ENCODE assay signal across 8 mouse cellular contexts in genomic region chr5:125183321-125184003, GRCm38 (mm10). TPM values are rescaled to one million over a fixed set of nuclear protein-coding genes. Genes with fewer than 3 reads are reported as not detected.
DNase-seq lines count a peak whose midpoint lies in the region; ATAC-seq lines count a peak whose summit lies in the region.

No protein-coding gene starts in this region.

- no peaks in the 10 kb centered on the region for H3K36me3 ChIP-seq in forebrain, embryonic 13.5 days (ENCODE audit: poor library complexity, severe bottlenecking)
- H3K36me3 ChIP-seq in forebrain, embryonic 16.5 days (ENCODE audit: control insufficient read depth, insufficient read depth) = no peaks in the 10 kb centered on the region
- H3K36me3 ChIP-seq in embryonic facial prominence, embryonic 14.5 days (ENCODE audit: control insufficient read depth, insufficient read depth, low read length) = no peaks in the 10 kb centered on the region
- no peaks in the 10 kb centered on the region for H3K36me3 ChIP-seq in intestine, embryonic 15.5 days
- no peaks in the 10 kb centered on the region for H3K36me3 ChIP-seq in midbrain, embryonic 16.5 days (ENCODE audit: control insufficient read depth, insufficient read depth, low read length)

- 0 out of 2 replicates have a peak, but pooled peaks cover 3% of the 10 kb centered on the region for H3K9me3 ChIP-seq in forebrain, embryonic 13.5 days (replicated peaks)
- H3K9me3 ChIP-seq in forebrain, embryonic 16.5 days (ENCODE audit: control insufficient read depth, low read length) = no peaks in the 10 kb centered on the region
- H3K9me3 ChIP-seq in embryonic facial prominence, embryonic 14.5 days (ENCODE audit: control insufficient read depth, low read length) = no peaks in the 10 kb centered on the region
- H3K9me3 ChIP-seq in intestine, embryonic 15.5 days = no peaks in the 10 kb centered on the region
- H3K9me3 ChIP-seq in midbrain, embryonic 16.5 days (replicated peaks; ENCODE audit: control insufficient read depth, low read length, poor library complexity, severe bottlenecking) = no peaks in the 10 kb centered on the region

- WGBS in forebrain, embryonic 13.5 days = 25% methylated on average over 23 of the region's 23 CpGs
- 26% methylated on average over 23 of the region's 23 CpGs for WGBS in forebrain, embryonic 16.5 days
- WGBS in embryonic facial prominence, embryonic 14.5 days = 16% methylated on average over 21 of the region's 23 CpGs
- 46% methylated on average over 23 of the region's 23 CpGs for WGBS in intestine, embryonic 15.5 days
- 15% methylated on average over 23 of the region's 23 CpGs for WGBS in midbrain, embryonic 16.5 days

- peak; percentile 85 for DNase-seq in embryonic facial prominence, embryonic 14.5 days (ENCODE audit: low spot score)
- DNase-seq in kidney, postnatal 4 days = no peak
- DNase-seq in kidney, postnatal 10 days = no peak

- peak overlapping the region; percentile 31; the same call in 1 of the 2 replicates for H3K27ac ChIP-seq in forebrain, embryonic 13.5 days
- no peak overlapping the region for H3K27ac ChIP-seq in forebrain, embryonic 16.5 days (ENCODE audit: low read length)
- H3K27ac ChIP-seq in embryonic facial prominence, embryonic 14.5 days (replicated peaks; ENCODE audit: low read depth, low read length) = peak overlapping the region; percentile 91
- peak overlapping the region; percentile 92 for H3K27ac ChIP-seq in intestine, embryonic 15.5 days
- H3K27ac ChIP-seq in midbrain, embryonic 16.5 days (ENCODE audit: low read length) = no peak overlapping the region

- H3K4me3 ChIP-seq in forebrain, embryonic 13.5 days = no peak overlapping the region
- no peak overlapping the region for H3K4me3 ChIP-seq in forebrain, embryonic 16.5 days (replicated peaks; ENCODE audit: low read length)
- H3K4me3 ChIP-seq in embryonic facial prominence, embryonic 14.5 days (ENCODE audit: low read depth, low read length) = no peak overlapping the region
- H3K4me3 ChIP-seq in intestine, embryonic 15.5 days (replicated peaks) = no peak overlapping the region
- no peak overlapping the region for H3K4me3 ChIP-seq in midbrain, embryonic 16.5 days (ENCODE audit: low read depth, low read length)

- ATAC-seq in forebrain, embryonic 13.5 days = no peak
- no peak for ATAC-seq in forebrain, embryonic 16.5 days
- ATAC-seq in CD4-positive, CD25-positive, alpha-beta regulatory T cell, adult 4 months = peak; percentile 16
- ATAC-seq in embryonic facial prominence, embryonic 14.5 days (ENCODE audit: low read depth) = 0 out of 2 replicates have a peak, but pooled peaks have one; percentile 5
- ATAC-seq in intestine, embryonic 15.5 days = no peak
- ATAC-seq in midbrain, embryonic 16.5 days = no peak

- 0 out of 2 replicates have a peak overlapping the region, but pooled peaks have one; percentile 16 for H3K9ac ChIP-seq in forebrain, embryonic 13.5 days
- no peak overlapping the region for H3K9ac ChIP-seq in forebrain, embryonic 16.5 days (replicated peaks; ENCODE audit: low read depth, low read length)
- peak overlapping the region; percentile 32; the same call in 1 of the 2 replicates for H3K9ac ChIP-seq in embryonic facial prominence, embryonic 14.5 days (ENCODE audit: low read depth, low read length)
- no peak overlapping the region for H3K9ac ChIP-seq in intestine, embryonic 15.5 days
- no peak overlapping the region for H3K9ac ChIP-seq in midbrain, embryonic 16.5 days (ENCODE audit: low read depth, low read length)

- peaks cover 23% of the 10 kb centered on the region for H3K4me1 ChIP-seq in forebrain, embryonic 13.5 days
- H3K4me1 ChIP-seq in forebrain, embryonic 16.5 days (replicated peaks; ENCODE audit: control insufficient read depth, insufficient read depth, low read length) = peaks cover 23% of the 10 kb centered on the region
- H3K4me1 ChIP-seq in embryonic facial prominence, embryonic 14.5 days (ENCODE audit: control insufficient read depth, insufficient read depth, low read length) = peaks cover 29% of the 10 kb centered on the region
- H3K4me1 ChIP-seq in intestine, embryonic 15.5 days (replicated peaks) = peaks cover 40% of the 10 kb centered on the region
- H3K4me1 ChIP-seq in midbrain, embryonic 16.5 days (ENCODE audit: control insufficient read depth, insufficient read depth, low read length) = peaks cover 14% of the 10 kb centered on the region

- 0 out of 2 replicates have a peak, but pooled peaks cover 5% of the 10 kb centered on the region for H3K27me3 ChIP-seq in forebrain, embryonic 13.5 days
- no peaks in the 10 kb centered on the region for H3K27me3 ChIP-seq in forebrain, embryonic 16.5 days (replicated peaks; ENCODE audit: control insufficient read depth, insufficient read depth, low read length)
- no peaks in the 10 kb centered on the region for H3K27me3 ChIP-seq in embryonic facial prominence, embryonic 14.5 days (replicated peaks; ENCODE audit: control insufficient read depth, insufficient read depth, low read length)
- no peaks in the 10 kb centered on the region for H3K27me3 ChIP-seq in intestine, embryonic 15.5 days (replicated peaks)
- no peaks in the 10 kb centered on the region for H3K27me3 ChIP-seq in midbrain, embryonic 16.5 days (ENCODE audit: control insufficient read depth, insufficient read depth, low read depth, low read length)

- no peak overlapping the region; the same call in 1 of the 2 replicates for H3K4me2 ChIP-seq in forebrain, embryonic 13.5 days
- no peak overlapping the region for H3K4me2 ChIP-seq in forebrain, embryonic 16.5 days (ENCODE audit: low read length)
- H3K4me2 ChIP-seq in embryonic facial prominence, embryonic 14.5 days (ENCODE audit: low read depth, low read length) = peak overlapping the region; percentile 35
- H3K4me2 ChIP-seq in intestine, embryonic 15.5 days (replicated peaks) = no peak overlapping the region
- H3K4me2 ChIP-seq in midbrain, embryonic 16.5 days (ENCODE audit: low read length) = 0 out of 2 replicates have a peak overlapping the region, but pooled peaks have one; percentile 23

RNA-seq across cellular contexts. Expression of gene Ncor2, which starts 4.4 kb away (rescaled TPM):
- polyA plus RNA-seq in forebrain, embryonic 13.5 days (2015; fragmentation: Nextera tagmentation; extraction: Ambion mirVana) = 25.6 and 27.3 TPM in 2 replicates
- polyA plus RNA-seq in forebrain, embryonic 16.5 days (2015; fragmentation: Nextera tagmentation; extraction: Ambion mirVana) = 26.5 and 27.1 TPM in 2 replicates
- polyA plus RNA-seq in CD4-positive, CD25-positive, alpha-beta regulatory T cell, adult 4 months (2017; shearing (Covaris generic)) = 1 to 10 TPM; 4.0 to 6.1 TPM
- 34.9 and 37.3 TPM in 2 replicates for polyA plus RNA-seq in embryonic facial prominence, embryonic 14.5 days (2014; fragmentation: Nextera tagmentation; extraction: Ambion mirVana)
- 19.9 and 20.0 TPM in 2 replicates for polyA plus RNA-seq in intestine, embryonic 15.5 days (2015; fragmentation: Nextera tagmentation; extraction: Ambion mirVana)
- 19.9 and 22.9 TPM in 2 replicates for polyA plus RNA-seq in midbrain, embryonic 16.5 days (2015; fragmentation: Nextera tagmentation; extraction: Ambion mirVana)

Comparison
In these comparisons a context has a peak if more than half of its experiments do, and no peak if none do; other contexts are left out.
1. H3K27ac ChIP-seq: peak in forebrain, embryonic 13.5 days (single experiment), embryonic facial prominence, embryonic 14.5 days (single experiment) and intestine, embryonic 15.5 days (single experiment); none in forebrain, embryonic 16.5 days (single experiment) and midbrain, embryonic 16.5 days (single experiment).
2. H3K9ac ChIP-seq: peak in forebrain, embryonic 13.5 days (single experiment) and embryonic facial prominence, embryonic 14.5 days (single experiment); none in forebrain, embryonic 16.5 days (single experiment), intestine, embryonic 15.5 days (single experiment) and midbrain, embryonic 16.5 days (single experiment).
3. ATAC-seq: peak in CD4-positive, CD25-positive, alpha-beta regulatory T cell, adult 4 months (single experiment) and embryonic facial prominence, embryonic 14.5 days (single experiment); none in forebrain, embryonic 13.5 days (single experiment), forebrain, embryonic 16.5 days (single experiment), intestine, embryonic 15.5 days (single experiment) and midbrain, embryonic 16.5 days (single experiment).
4. H3K4me2 ChIP-seq: peak in embryonic facial prominence, embryonic 14.5 days (single experiment) and midbrain, embryonic 16.5 days (single experiment); none in forebrain, embryonic 13.5 days (single experiment), forebrain, embryonic 16.5 days (single experiment) and intestine, embryonic 15.5 days (single experiment).